Mouse (Mus musculus) natural killer cell, adult 2 months (primary cell): Measurements from ENCODE around the gene Syt17.
"Not testable (repeated sequence)": the region's sequence is repeated elsewhere in the genome, so short reads cannot be mapped to it uniquely, and the experiment has no call there.

ENCODE experiments used
- DNase-seq, 2 experiments: peaks; one replicate each; pipeline ENCODE4 v3.0.0; 2022; ENCODE audit warnings: low spot score in 2 of 2

The Syt17 gene

GRCm38 (mm10) chr7:118380056-118380455 lies 68.0 kb downstream of the Syt17 start:
- DNase-seq = peak in 1 of 2 experiments; percentile 1

DNA sequence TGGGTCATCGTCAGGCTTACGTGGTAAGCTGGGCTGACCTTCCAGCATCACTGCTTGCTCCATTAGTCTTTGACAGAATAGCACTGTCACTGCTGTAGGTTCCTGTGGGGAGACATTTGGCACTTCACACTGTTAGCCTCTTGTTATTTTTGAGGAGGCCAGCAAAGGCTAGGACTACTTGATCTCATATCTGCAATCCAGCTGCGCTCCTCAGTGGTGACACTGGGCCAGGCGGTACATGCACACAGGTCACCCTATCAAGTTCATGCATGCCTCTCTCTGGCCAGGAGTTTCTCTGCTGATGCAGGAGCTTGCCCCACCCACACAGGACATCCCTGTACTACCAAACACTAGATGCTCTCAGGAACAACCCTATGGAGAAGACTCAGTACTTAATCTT lies 71.4 kb downstream of the Syt17 start:
- DNase-seq = no peak

GRCm38 (mm10) chr7:118375341-118375740 lies 72.7 kb downstream of the Syt17 start:
- DNase-seq = no peak

- no peak for DNase-seq
Measured at GRCm38 (mm10) chr7:118371361-118371760, 76.7 kb downstream of the Syt17 start.

DNA sequence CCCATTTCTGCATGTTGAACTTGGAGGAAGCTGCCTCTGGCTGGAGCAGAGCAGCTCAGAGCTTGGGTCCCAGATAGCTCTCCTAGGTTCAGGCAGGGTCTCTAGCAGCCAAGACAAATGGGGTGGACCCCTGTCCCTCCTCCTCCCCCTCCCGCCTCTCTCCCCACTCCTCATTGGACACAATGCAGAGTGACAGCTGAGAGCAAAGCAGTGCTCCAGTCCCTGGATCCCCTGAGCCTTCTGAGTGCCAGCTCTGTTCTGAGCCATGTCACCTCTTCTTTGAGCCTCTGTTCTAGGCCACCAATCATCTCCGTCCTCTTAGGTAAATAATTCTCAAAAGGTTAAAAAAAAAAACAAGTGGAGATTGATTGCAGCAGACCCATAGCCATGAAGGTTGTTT lies 78.3 kb downstream of the Syt17 start:
- DNase-seq = no peak

DNA sequence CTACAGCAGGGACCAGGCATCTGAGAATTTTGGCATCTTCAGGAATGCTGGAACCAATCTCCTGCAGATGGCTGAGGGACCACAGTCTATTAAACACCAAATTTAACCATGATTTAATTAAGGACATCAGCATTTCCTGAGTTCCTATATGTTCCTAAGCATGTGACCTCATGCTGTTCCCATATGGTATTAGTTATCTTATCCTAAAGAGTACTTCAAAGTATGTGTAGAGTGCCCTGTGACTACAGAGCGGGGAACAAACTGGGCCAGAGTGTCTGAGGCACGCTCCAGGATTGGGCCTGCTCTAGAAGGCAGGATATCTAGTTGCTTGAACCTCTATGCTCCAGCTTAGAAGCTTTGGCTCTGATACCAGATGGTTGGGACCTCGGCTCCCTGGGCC lies 82.1 kb downstream of the Syt17 start:
- DNase-seq = no peak

GRCm38 (mm10) chr7:118365251-118365650 lies 82.8 kb downstream of the Syt17 start:
- no peak for DNase-seq

DNA sequence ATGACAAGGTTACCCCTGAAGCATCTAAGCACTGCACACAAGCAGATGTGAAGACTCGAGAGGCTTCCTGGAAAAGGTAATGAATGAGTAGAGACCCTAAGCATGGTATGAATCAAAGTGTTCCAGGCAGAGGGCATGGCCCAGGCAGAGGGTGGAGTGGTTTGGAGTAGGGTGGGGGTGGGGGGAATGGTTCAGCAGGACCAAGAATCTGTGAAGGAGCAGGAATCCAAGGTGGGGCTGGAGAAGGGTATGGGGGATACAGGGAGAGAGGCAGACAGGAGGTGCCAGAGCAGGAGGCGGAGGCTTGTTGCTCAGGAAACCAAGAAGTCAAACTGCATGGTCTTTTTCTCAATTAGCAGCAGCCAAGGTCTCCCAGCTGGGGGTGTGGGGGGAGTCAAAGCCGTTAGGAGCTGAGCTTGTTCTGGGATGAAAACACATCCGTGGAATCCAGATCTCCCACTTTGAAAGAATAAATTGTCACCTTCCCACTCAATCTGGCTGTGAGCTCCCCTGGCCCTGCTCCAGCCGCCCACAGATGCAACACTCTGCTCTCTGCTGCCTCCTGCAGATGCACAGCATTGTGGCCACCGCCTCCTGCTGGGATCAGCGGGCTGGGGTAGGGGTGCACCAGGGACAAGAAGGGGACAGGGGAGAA lies 83.5 kb downstream of the Syt17 start:
- no peak for DNase-seq

GRCm38 (mm10) chr7:118363587-118364233 lies 84.3 kb downstream of the Syt17 start:
- no peak for DNase-seq

GRCm38 (mm10) chr7:118362931-118363330 lies 85.1 kb downstream of the Syt17 start:
- no peak for DNase-seq

DNA sequence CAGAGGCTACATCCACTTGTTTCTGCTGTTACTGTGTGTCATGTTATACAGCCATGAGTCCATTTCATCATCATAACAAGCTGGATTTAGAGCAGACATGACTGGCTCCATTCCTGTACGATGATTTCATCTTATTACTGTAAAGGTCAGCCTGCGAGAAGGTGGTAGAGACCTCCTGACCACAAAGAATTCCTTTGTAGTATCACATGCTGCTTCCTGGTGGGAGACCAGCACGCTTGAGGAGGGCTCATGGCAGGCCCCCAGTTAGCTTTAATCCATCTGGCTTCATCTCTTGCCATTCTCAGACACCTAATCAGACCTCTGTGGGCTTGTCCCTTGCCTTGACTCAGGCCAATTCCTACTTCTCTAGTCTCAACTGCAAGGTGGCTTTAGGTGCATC lies 85.8 kb downstream of the Syt17 start:
- DNase-seq = no peak

DNA sequence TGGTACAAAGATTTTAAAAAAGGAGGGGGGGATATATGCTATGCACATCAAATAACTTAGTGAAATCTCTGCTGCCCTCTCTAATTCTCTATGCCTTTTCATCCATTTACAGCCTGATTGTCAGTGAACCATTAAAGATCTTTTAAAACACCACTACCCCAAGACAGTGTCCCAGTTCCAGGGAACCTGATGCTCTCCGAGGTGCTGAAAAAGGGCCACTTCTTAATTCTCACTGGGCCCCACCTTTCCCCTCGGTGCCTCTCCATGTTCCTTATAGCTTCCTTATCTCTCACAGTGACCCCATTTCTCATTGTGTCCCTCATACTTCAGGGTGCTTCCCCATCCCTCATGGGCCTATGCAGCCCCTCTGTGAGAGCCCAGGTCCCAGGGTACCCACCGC lies 89.0 kb downstream of the Syt17 start:
- no peak for DNase-seq

DNA sequence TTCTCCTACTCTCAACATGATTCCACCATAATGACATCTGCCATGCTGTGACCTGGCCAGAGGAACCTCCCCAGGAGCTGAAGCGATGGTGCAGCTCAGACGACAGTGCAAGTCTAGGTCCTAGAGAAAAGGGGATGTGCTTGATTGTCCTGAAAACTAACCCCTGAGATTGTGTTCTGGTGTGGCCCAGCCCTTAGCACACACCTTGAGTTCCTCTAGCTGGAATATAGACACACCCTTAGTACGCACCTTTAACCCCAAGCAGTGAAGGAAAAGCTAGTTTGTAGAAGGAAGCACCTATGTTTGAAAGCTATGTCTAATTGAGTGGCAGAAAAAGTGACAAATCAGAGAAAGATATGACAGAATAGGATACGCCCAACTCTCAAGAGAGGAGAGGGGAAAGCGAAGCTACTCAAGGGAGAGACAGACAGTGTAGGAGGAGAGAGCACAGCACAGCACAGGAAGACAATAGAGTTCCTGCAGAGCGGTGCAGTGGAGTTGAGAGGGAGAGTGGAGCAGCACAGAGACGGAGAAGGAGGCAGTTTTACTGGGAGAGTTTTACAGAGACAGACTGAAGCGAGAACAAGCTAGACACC lies 91.5 kb downstream of the Syt17 start:
- not testable (repeated sequence) for DNase-seq

GRCm38 (mm10) chr7:118350840-118351239 lies 97.2 kb downstream of the Syt17 start:
- no peak for DNase-seq

DNA sequence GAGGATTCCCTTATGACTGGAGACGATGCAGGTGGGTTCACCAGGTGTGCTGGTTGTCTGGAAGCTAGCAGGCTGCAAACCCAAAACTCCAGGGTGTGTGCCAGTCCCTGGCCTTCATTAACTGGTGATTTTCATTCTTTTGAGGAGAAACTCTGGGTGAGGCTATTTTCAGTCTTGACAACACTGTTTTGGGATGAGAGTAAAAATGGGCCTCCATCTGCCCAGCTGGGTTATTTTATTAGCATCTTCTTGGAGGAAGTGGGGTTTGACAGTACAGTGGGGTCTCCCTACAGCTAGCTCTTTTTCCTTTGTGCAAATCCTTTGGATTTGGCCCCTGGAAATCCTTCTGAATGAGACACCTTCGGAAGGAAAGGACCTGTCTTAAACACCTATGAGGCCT lies 101.1 kb downstream of the Syt17 start:
- DNase-seq = no peak

GRCm38 (mm10) chr7:118346432-118346831 lies 101.6 kb downstream of the Syt17 start:
- DNase-seq = peak in 1 of 2 experiments; percentile 2

DNA sequence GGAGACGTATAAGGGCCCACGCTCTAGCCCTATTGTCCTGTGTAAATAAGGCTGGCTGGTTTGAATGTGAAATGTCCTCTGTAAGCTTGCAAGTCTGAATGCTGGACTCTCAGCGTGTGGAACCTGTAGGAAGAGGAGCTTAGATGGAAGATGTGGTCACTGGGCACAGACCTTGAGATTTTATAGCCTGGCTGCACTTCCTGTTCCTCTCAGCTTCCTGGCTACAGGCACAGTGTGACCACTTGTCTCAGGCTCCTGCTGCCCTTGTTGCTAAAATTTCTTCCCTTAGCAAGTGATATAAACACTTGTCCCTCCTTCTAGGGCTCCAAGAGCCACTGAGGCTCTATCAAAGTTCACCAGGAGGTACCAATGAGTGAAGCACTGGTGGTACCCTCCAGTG lies 102.6 kb downstream of the Syt17 start:
- DNase-seq = no peak

GRCm38 (mm10) chr7:118344701-118345100 lies 103.3 kb downstream of the Syt17 start:
- DNase-seq = no peak
